Mouse (Mus musculus) gastrocnemius, postnatal 4 days (tissue): Measurements from ENCODE around the gene Bsg. TPM values are rescaled to one million over a fixed set of nuclear protein-coding genes. Genes with fewer than 3 reads are reported as not detected.
"Not testable (repeated sequence)": the region's sequence is repeated elsewhere in the genome, so short reads cannot be mapped to it uniquely, and the experiment has no call there.

ENCODE experiments used
- DNase-seq, 2 experiments: peaks; one replicate each; pipeline ENCODE4 v3.0.0; 2021 to 2022; ENCODE audit warnings: low spot score in 2 of 2, mixed read lengths in 2 of 2
- total RNA-seq, 2 experiments: library from RNA; stranded (reverse); gene quantifications; 2 replicates each; pipeline ENCODE4 v1.2.3; 2021

The Bsg gene
- total RNA-seq, 2 experiments from 2014 or later = 390 to 392 TPM

GRCm38 (mm10) chr10:79728323-79729249, 24.3 kb downstream of the Bsg start:
- DNase-seq = no peak

GRCm38 (mm10) chr10:79729357-79729965, 25.2 kb downstream of the Bsg start:
- DNase-seq = peak in 1 of 2 experiments; percentile 24

GRCm38 (mm10) chr10:79732500-79732899, 28.2 kb downstream of the Bsg start:
- DNase-seq = no peak

GRCm38 (mm10) chr10:79733847-79734246, 29.6 kb downstream of the Bsg start:
- DNase-seq = no peak

- DNase-seq = no peak
These were observed 31.1 kb downstream of the Bsg start for GRCm38 (mm10) chr10:79735361-79735760.

GRCm38 (mm10) chr10:79736706-79737105, 32.4 kb downstream of the Bsg start:
- DNase-seq = no peak

- no peak for DNase-seq
These were observed 34.0 kb downstream of the Bsg start for GRCm38 (mm10) chr10:79738259-79738658.

- no peak for DNase-seq
These were observed 34.9 kb downstream of the Bsg start for GRCm38 (mm10) chr10:79739234-79739633.

- DNase-seq = no peak
These were observed 36.6 kb downstream of the Bsg start for GRCm38 (mm10) chr10:79740863-79741262.

- DNase-seq = no peak
These were observed 38.9 kb downstream of the Bsg start for GRCm38 (mm10) chr10:79743161-79743560.

- DNase-seq = no peak
These were observed 39.5 kb downstream of the Bsg start for GRCm38 (mm10) chr10:79743650-79744365.

- no peak for DNase-seq
These were observed 41.1 kb downstream of the Bsg start for GRCm38 (mm10) chr10:79745411-79745810.

- DNase-seq = peak; percentile 91 to 95
These were observed 41.8 kb downstream of the Bsg start, which contains the start of gene Polrmt for GRCm38 (mm10) chr10:79745898-79746773. Gene Polrmt, minus strand, starts transcription at chr10:79746581.

- no peak for DNase-seq
These were observed 42.5 kb downstream of the Bsg start for GRCm38 (mm10) chr10:79746774-79747151.

- no peak for DNase-seq
These were observed 44.2 kb downstream of the Bsg start for GRCm38 (mm10) chr10:79748496-79748895.

- peak in 1 of 2 experiments; percentile 70 for DNase-seq
These were observed 50.7 kb downstream of the Bsg start, which contains the start of gene Fgf22 for GRCm38 (mm10) chr10:79754856-79755516. Gene Fgf22, plus strand, starts transcription at chr10:79755076.

GRCm38 (mm10) chr10:79755854-79756253, 51.6 kb downstream of the Bsg start:
- no peak for DNase-seq

GRCm38 (mm10) chr10:79756660-79757059, 52.4 kb downstream of the Bsg start:
- no peak for DNase-seq

GRCm38 (mm10) chr10:79759675-79760074, 55.4 kb downstream of the Bsg start:
- DNase-seq = not testable (repeated sequence)

- DNase-seq = no peak
These were observed 56.4 kb downstream of the Bsg start for GRCm38 (mm10) chr10:79760603-79761143.
